Mouse (Mus musculus) urinary bladder, adult 2 months (tissue): ENCODE results near the gene Mthfs. TPM values are rescaled to one million over a fixed set of nuclear protein-coding genes. Genes with fewer than 3 reads are reported as not detected.
"Not testable (repeated sequence)": the region's sequence is repeated elsewhere in the genome, so short reads cannot be mapped to it uniquely, and the experiment has no call there.

ENCODE experiments used
- DNase-seq: peaks from one replicate; pipeline ENCODE4 v3.0.0; 2022; ENCODE audit warnings: low spot score
- polyA plus RNA-seq: library from polyadenylated mRNA; depleted of rRNA; stranded (reverse); fragments of >200 nt; gene quantifications from 2 replicates; pipeline ENCODE4 v1.2.3, GENCODE M21; 2012

Mthfs gene
- polyA plus RNA-seq, 1 experiment, result 26.7 TPM

DNA sequence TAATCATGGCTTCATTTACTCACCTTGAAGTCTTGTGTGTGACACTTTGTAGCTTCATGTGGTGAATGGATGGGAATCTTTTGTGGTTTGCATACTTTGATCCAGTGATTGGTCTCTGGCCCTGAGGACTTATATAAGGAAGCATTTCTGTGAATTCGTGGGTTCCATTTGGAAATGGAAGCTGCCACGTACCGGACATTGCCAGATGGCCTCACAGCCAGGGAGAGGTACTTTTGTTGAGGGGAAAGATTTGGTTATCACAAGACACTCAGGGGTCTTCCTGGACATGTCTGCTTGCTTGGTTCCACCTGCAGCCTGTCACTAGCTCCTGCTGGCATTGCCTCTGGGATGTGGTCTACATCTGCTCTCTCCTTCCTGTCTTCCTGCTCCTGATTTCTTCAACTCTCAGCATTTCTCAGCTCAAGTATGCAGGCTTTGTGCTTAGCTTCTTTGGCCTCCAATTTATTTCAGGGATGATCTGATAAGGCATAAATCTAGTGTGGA, 30.1 kb downstream of the Mthfs start:
- DNase-seq, result not testable (repeated sequence)

DNA sequence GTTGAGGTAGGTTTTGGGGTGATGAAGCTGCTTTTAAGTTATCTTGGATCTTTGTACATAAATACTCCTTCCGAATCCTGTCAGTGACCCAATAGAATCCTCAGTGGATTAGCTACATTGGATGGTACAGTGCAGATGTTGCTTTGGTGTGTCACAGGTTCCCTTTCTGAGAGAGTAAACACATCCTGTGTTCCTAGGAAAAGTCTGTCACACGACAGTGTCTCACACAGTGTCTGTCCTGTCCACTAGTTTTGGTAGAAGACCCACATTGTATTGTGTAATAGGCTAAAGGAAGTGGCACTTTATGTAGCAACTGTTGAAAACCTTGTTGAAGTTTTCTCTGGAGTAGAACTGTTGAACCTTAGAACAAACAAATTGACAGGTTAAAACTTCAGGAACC, 42.9 kb downstream of the Mthfs start:
- DNase-seq, result no peak

DNA sequence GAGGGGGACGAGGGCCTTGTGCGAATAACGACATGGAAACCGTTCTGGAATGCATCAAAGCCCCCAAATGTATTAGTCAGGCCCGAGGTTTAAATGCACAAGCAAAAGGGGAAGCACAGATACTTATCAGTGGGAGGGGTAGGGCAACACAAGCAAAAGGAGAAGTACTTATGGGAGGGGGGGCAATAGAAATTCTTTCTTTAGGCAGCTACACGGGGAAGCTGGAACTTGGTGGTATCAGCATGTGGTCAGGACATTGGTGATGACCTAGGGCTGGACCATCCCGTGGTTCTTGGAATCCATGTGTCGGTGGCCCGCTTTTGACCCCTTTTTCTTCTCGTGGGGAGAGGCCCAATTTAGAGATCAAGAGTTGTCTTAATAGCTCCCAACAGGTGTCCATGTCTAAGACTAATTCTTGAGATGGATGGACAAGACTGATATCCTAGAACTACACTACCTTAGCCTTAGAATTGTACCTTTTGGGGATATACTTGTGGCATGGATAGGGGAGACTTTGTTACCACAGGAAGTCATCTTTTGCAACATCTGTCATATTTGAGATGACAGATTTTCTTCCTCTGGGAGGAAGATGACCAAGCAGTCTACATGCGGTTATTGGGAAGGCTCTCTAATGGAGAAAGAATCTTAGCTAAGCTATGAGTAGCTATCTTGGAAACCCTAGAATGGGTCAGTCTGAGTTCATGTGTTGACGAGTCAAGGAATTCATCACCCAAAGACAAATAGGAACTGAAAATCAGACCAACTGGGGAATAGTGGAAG, 46.3 kb downstream of the Mthfs start:
- no peak for DNase-seq

GRCm38 (mm10) chr9:89263968-89264367, 53.5 kb downstream of the Mthfs start:
- no peak for DNase-seq

GRCm38 (mm10) chr9:89264571-89264970, 54.1 kb downstream of the Mthfs start:
- no peak for DNase-seq

GRCm38 (mm10) chr9:89267093-89267492, 56.6 kb downstream of the Mthfs start:
- DNase-seq, result no peak

- no peak for DNase-seq
Measured at GRCm38 (mm10) chr9:89267572-89267971, 57.1 kb downstream of the Mthfs start.

GRCm38 (mm10) chr9:89270376-89270775, 59.9 kb downstream of the Mthfs start:
- DNase-seq, result no peak

DNA sequence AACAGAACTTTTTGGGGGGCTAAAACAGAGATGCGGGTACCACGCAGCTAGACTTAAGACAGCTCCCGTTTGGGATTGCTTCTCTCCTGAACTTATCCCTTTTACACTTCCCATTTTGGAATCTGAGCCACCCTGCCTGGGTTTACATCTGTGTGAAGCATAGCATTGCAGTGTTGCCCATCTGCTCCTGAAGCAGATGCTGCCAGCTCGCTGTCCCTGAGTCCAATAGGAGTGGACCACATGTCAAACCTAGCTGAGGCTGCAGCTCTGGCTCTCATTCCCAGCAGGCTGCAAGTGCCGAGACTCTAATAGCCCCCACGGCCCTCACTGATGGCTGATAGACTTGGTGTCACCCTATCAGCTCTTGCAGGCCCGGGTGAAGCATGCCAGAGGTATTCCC, 63.3 kb downstream of the Mthfs start:
- DNase-seq, result no peak

DNA sequence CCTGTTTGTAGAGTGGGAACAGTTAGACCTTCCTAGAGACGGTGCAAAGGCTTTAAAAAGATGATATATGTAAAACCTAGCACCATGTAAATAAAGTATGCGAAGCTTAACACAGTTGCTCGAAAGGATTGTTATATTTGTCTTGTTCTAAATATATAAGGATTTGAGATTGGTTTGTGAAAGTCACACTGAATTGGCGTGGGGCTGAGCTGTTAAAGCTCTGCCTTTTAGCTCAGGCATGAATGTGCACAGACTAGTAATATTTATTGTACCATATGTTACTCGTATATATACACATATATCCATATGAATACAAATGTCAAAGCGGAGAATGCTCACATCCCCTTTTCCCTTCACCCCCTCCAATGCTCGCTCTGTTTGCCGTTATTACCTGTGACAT, 67.7 kb downstream of the Mthfs start:
- no peak for DNase-seq

DNA sequence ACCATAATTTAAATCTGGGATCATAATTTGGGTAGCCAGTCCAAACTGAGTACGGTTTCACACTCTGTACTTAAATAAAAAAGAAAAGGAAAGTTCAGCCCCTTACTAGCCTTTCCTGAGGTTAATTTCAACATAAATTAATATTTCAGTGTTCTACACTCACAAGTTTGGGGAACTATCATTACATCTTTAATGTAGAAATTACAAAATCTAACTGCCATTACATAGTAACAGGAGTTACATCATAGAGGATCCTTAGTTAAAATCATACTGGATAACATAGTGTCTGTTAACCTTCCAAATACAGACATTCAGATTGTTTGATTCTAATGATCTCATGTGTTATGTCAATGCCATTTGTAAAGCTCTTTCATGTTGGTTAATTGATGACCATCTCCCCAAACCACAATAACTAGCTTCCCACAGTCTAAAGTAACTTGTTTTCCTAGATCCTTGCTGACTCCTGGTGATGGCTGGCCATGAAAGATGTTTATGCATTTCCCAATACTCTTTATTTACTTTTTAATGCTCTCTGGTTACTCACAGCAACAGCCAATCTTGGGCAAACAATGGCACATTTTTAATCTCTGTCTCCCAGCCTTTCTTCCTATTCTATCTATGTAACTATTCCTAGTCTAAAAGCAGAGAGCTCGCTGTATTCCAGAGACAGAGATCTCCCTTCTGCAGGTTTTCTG, 72.0 kb downstream of the Mthfs start:
- no peak for DNase-seq

DNA sequence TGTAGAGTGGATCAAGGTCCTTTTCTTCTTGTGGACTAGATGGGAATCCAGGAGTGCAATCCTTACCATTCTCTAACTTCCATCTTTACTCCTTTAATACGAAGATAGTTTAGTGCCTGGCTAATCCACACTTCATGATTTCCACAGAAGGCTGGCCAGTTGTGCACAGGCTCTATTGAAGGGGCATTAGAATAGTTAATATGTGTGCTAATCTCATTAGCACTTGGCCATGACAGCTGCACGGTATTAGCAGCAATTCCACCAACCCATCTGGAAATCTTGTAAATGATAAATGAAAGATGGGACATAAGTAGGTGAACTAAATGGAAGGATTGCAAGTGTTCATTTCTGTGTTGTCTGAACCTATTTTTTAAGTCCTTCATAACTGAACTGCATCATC, 77.6 kb downstream of the Mthfs start:
- DNase-seq, result no peak

DNA sequence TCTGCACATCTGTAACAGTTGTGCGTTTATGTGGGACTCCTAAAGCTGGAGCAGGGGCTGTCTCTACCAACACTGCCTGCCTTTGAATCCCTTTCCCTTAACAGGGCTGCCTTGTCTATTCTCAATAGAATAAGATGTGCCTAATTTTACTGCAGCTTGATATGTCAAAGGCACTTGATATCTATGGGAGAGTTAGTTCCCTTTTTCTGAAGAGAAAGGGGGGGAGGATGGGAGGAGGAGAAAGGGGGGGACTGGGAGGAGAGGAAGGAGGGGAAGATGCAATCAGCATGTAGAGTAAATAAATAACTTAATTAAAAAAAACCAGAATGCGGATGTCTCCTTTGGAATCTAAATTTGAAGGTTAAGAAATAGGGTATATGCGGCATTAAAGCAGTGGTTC, 82.9 kb downstream of the Mthfs start:
- no peak for DNase-seq

- DNase-seq, result no peak
Measured at GRCm38 (mm10) chr9:89294121-89294520, 83.6 kb downstream of the Mthfs start.

- no peak for DNase-seq
Measured at GRCm38 (mm10) chr9:89305637-89306036, 95.2 kb downstream of the Mthfs start.

DNA sequence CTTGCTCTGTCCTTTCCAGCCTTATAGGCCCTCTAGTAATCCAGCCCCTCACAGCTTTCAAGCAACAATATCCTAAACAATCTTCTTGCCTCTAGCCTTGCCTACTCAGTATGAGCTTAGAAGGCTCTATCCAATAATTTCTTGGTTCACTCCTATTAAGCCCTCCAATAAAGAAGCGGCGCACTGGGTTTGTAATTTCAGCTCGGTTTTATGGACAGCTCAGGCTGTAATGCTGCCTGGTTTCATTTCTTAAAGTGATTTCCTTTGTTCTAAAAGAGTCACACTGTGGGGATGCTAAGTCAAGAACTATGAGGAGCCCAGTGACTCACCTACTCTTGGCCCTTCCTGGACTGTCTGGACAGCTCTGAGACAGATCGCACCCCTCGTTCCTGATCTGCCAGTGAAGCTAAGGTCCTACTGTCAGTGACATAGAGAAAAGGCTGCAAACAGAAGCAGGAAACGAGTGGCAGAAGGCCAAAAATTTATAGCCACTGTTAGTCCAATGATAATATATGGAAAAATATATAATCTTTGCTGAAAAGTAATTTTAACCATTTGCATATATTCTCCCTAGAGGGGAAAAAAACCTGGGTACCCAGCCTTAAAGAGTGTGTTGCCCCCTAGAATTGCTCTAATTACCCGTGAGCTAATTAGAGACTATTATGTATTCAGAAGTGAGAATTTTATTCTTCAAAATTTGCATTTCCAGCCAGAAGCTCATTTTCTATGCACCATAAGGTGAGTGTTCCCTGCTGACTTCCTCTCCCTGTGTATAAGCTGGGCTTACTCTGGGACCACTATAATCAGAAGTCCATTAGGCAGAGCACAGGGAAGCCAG, 98.1 kb downstream of the Mthfs start:
- DNase-seq, result no peak

DNA sequence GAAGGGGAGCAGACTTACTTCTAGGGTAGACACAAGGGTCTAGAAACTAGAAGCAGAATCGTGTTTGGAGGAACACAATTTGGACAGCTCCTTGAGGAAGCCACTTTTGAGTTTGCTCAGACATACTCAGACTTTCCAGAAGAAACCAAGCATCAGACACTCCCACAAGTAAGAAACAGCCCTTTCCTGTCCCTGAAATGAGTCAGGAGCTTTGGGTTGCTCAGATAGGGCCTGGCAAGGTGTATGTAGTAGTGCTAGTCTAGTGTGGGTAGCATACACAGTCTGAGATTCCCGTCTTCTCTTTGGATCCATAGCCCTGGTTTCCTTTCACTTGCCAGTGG, 98.7 kb downstream of the Mthfs start:
- no peak for DNase-seq

- no peak for DNase-seq
Measured at GRCm38 (mm10) chr9:89311649-89312048, 101.2 kb downstream of the Mthfs start.

GRCm38 (mm10) chr9:89373731-89374130, 163.3 kb downstream of the Mthfs start:
- no peak for DNase-seq

GRCm38 (mm10) chr9:89374650-89375049, 164.2 kb downstream of the Mthfs start:
- no peak for DNase-seq

GRCm38 (mm10) chr9:89403031-89403430, 192.6 kb downstream of the Mthfs start:
- no peak for DNase-seq
